Mouse (Mus musculus) heart, embryonic 12.5 days (tissue): ENCODE data around the gene Ddb2. TPM values are rescaled to one million over a fixed set of nuclear protein-coding genes. Genes with fewer than 3 reads are reported as not detected.
A peak's percentile ranks its signal among the peaks of the same experiment; 100 is the strongest.
"Not testable (repeated sequence)": the region's sequence is repeated elsewhere in the genome, so short reads cannot be mapped to it uniquely, and the experiment has no call there.

Source experiments
- ATAC-seq: fragments of 200-750 bp; cut with Nextera tagmentation; 2 replicates; pipeline ENCODE4 v1.8.0; 2017; ENCODE audit warnings: moderate TSS enrichment, moderate library complexity; ENCODE audit not compliant: insufficient number of reproducible peaks, low FRiP score
- H3K27ac ChIP-seq: fragments of 300-500 bp; sonication (generic); 2 replicates; pipeline ENCODE4 v1.5.1; 2016; ENCODE audit warnings: mild to moderate bottlenecking, moderate library complexity; ENCODE audit not compliant: poor library complexity, severe bottlenecking
- H3K27me3 ChIP-seq: fragments of 300-500 bp; sonication (generic); replicated peaks from 2 replicates; pipeline ENCODE4 v1.6.1; 2016; ENCODE audit warnings: mild to moderate bottlenecking, moderate library complexity
- H3K36me3 ChIP-seq: fragments of 300-500 bp; sonication (generic); 2 replicates; pipeline ENCODE4 v1.6.1; 2016; ENCODE audit warnings: mild to moderate bottlenecking, moderate library complexity
- H3K4me1 ChIP-seq: fragments of 300-500 bp; sonication (generic); replicated peaks from 2 replicates; pipeline ENCODE4 v1.6.1; 2016; ENCODE audit warnings: mild to moderate bottlenecking
- H3K4me2 ChIP-seq: fragments of 300-500 bp; sonication (generic); 2 replicates; pipeline ENCODE4 v1.6.1; 2016; ENCODE audit warnings: mild to moderate bottlenecking, moderate library complexity
- H3K4me3 ChIP-seq: fragments of 300-500 bp; sonication (generic); 2 replicates; pipeline ENCODE4 v1.5.1; 2016; ENCODE audit warnings: mild to moderate bottlenecking
- H3K9ac ChIP-seq: fragments of 300-500 bp; sonication (generic); 2 replicates; pipeline ENCODE4 v1.6.1; 2016; ENCODE audit warnings: mild to moderate bottlenecking, moderate library complexity
- H3K9me3 ChIP-seq: fragments of 300-500 bp; sonication (generic); replicated peaks from 2 replicates; pipeline ENCODE4 v1.6.1; 2016; ENCODE audit warnings: mild to moderate bottlenecking, moderate library complexity
- WGBS: fragments of 180-500 bp; shearing (Covaris S2); methylation state at CpG from one replicate; pipeline ENCODE4 v1.1.7; 2016; 5-methylcytosine and 5-hydroxymethylcytosine counted together
- polyA plus RNA-seq: library from polyadenylated mRNA; unstranded; fragments of >200 nt; fragmentation: Nextera tagmentation; extraction: Ambion mirVana; gene quantifications from 2 replicates; pipeline ENCODE4 v1.2.1, GENCODE M21; 2016

Gene Ddb2
- polyA plus RNA-seq, 1 experiment from 2014 or later = 7.5 TPM

DNA sequence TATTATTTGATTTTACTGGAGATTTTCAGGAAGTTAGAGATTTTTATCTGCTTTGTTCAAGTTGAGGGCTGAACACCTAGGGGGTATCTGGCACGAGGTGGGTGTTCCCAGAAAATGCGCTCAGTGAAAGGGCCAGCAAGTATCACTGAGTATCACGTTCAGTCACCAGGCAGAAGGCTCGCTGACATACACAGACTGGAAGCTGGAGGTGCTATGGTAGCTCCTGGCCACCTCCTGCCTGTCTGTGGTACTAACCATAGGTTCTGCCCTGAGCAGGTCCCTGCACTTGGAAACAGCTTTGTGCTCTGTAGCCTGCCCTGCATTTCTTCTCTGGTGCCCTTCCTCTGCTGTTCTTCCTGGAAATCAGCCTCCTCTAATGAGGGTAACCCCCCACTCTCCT, 15.7 kb upstream of the Ddb2 start:
- H3K4me1 ChIP-seq = peaks cover 32% of the 10 kb centered on the region
- no peak for ATAC-seq
- H3K36me3 ChIP-seq = no peaks in the 10 kb centered on the region
- 45% methylated on average over 4 of the region's 4 CpGs for WGBS
- H3K27ac ChIP-seq = peak overlapping the region; percentile 53
- H3K4me3 ChIP-seq = no peak overlapping the region
- H3K4me2 ChIP-seq = no peak overlapping the region
- H3K9ac ChIP-seq = no peak overlapping the region
- H3K9me3 ChIP-seq = no peaks in the 10 kb centered on the region
- H3K27me3 ChIP-seq = peaks cover 26% of the 10 kb centered on the region

DNA sequence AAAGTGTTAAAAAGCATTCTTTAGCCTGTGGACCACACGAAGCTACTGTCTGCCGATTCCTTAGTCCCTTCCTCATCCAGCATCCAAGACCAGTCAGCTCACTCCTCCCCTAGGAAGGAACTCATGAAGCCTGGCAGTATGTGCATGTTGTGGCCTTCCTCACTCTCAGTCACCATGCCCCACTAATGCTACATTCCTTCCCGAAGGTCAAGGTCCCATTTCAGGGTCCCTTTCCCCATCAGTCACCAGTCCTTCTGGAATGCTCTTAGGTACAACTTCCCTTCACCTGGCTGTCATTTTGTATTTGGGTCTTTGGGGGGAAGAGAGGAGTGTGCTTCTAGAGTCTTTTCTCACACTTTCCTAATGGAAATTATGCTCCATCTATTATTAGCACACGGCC, 15.2 kb upstream of the Ddb2 start:
- no peaks in the 10 kb centered on the region for H3K36me3 ChIP-seq
- peak overlapping the region; percentile 54; the same call in 1 of the 2 replicates for H3K27ac ChIP-seq
- H3K4me1 ChIP-seq = peaks cover 28% of the 10 kb centered on the region
- H3K27me3 ChIP-seq = peaks cover 26% of the 10 kb centered on the region
- H3K9me3 ChIP-seq = no peaks in the 10 kb centered on the region
- H3K9ac ChIP-seq = no peak overlapping the region
- no peak for ATAC-seq
- no peak overlapping the region for H3K4me2 ChIP-seq
- 57% methylated on average over 4 of the region's 4 CpGs for WGBS
- H3K4me3 ChIP-seq = no peak overlapping the region

DNA sequence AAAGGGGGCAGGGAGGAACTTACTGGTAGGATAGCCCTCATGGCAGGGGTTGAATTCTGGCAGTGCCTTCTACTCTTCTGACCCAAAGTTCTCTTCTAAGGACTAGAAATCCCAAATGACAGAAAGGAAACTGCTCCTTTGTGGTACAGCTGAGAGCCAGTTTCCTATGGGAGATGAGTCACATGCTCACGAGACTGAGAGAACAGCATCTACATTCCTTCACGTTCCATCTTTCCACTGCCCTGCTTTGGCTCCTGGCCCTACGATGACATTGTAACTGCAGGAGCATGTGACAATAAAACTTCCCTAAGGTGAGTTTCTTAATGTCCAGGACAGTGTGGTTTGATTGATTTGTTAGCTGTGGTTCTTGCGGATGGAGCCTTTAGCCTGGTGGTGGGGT, 11.6 kb upstream of the Ddb2 start:
- no peak overlapping the region for H3K4me2 ChIP-seq
- H3K4me1 ChIP-seq = peaks cover 13% of the 10 kb centered on the region
- whole genome bisulfite sequencing = 73% methylated on average over 4 of the region's 4 CpGs
- H3K27ac ChIP-seq = no peak overlapping the region
- H3K9ac ChIP-seq = no peak overlapping the region
- H3K36me3 ChIP-seq = no peaks in the 10 kb centered on the region
- ATAC-seq = no peak
- H3K27me3 ChIP-seq = 0 out of 2 replicates have a peak, but pooled peaks cover under 1% of the 10 kb centered on the region
- no peaks in the 10 kb centered on the region for H3K9me3 ChIP-seq
- no peak overlapping the region for H3K4me3 ChIP-seq

DNA sequence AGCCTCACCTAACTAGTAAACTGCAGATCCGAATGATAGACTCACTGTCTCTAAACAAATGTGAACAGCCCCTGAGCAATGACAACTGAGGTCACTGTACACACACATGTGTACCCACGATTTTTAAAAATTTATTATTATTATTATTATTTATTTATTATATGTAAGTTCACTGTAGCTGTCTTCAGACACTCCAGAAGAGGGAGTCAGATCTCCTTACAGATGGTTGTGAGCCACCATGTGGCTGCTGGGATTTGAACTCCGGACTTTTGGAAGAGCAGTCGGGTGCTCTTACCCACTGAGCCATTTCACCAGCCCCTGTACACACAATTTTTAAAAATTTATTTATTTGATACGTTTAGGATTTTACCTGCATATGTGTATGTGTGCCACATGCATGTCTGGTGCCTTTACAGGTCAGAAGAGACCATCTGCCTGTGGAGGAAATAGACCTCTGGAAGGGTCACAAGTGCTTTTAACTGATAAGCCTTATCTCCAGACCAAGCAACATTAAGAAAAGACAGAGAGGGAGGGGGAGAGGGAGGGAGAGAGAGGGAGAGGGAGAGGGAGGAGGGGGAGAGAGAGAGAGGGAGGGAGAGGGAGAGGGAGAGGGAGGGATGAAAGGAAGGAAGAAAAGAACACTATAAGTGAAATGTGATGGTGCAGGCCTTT, 7.9 kb upstream of the Ddb2 start:
- Histone ChIP-seq H3K36me3 (no peaks in the 10 kb centered on the region), H3K9me3 (no peaks in the 10 kb centered on the region), H3K4me2 (no peak overlapping the region), H3K9ac (no peak overlapping the region), H3K4me3 (no peak overlapping the region), H3K27ac (no peak overlapping the region), H3K27me3 (no peaks in the 10 kb centered on the region), H3K4me1 (no peaks in the 10 kb centered on the region; the same call in 1 of the 2 replicates)
- WGBS = 54% methylated on average over 5 of the region's 5 CpGs
- peak; percentile 79 for ATAC-seq

DNA sequence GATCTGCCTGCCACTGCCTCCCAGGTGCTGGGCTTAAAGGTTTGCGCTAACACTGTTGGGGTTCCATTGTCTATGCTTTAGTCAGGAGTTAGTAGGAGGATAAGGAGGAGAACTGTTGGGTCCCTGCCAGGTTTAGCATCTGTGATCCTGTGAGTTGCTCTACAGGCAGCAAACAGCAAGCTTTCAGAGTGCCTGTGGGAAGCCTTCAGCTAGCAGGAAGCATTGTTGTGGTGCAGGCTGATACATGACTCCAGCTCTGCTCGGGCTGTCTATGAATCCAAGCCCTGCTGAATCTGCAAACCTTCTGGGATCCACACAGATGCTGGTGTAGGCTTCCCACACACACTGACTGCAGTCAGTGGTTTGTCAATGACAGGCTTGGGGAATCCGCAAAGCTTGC, 6.6 kb upstream of the Ddb2 start:
- H3K36me3 ChIP-seq = no peaks in the 10 kb centered on the region
- H3K4me2 ChIP-seq = no peak overlapping the region
- no peaks in the 10 kb centered on the region for H3K9me3 ChIP-seq
- no peak overlapping the region for H3K27ac ChIP-seq
- WGBS = 59% methylated on average over 3 of the region's 3 CpGs
- H3K4me1 ChIP-seq = no peaks in the 10 kb centered on the region; the same call in 1 of the 2 replicates
- H3K9ac ChIP-seq = no peak overlapping the region
- no peak overlapping the region for H3K4me3 ChIP-seq
- no peak for ATAC-seq
- H3K27me3 ChIP-seq = no peaks in the 10 kb centered on the region

DNA sequence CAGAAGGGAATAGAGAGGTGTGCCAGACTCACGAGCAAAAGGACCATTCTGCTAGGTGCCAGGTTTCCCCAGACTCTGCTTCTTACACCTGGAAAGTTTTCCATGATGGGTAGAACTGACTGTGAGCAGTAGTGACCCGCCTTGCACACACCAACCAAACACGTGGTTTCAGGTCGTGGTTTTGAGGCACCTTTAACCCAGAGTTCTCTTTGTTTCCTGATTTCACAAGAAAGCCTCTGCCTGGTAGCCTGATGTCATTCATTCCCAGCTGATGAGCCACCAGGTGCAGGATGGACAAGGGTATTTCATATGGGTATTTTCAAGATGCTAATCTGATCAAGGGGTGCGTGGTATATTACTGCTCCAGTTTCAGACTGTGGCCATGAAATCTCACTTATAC, 5.8 kb upstream of the Ddb2 start:
- no peak overlapping the region for H3K4me3 ChIP-seq
- H3K27ac ChIP-seq = no peak overlapping the region
- no peaks in the 10 kb centered on the region for H3K27me3 ChIP-seq
- ATAC-seq = no peak
- no peaks in the 10 kb centered on the region; the same call in 1 of the 2 replicates for H3K4me1 ChIP-seq
- no peaks in the 10 kb centered on the region for H3K36me3 ChIP-seq
- H3K4me2 ChIP-seq = no peak overlapping the region
- H3K9me3 ChIP-seq = no peaks in the 10 kb centered on the region
- 65% methylated on average over 5 of the region's 5 CpGs for WGBS
- no peak overlapping the region; the same call in 1 of the 2 replicates for H3K9ac ChIP-seq

DNA sequence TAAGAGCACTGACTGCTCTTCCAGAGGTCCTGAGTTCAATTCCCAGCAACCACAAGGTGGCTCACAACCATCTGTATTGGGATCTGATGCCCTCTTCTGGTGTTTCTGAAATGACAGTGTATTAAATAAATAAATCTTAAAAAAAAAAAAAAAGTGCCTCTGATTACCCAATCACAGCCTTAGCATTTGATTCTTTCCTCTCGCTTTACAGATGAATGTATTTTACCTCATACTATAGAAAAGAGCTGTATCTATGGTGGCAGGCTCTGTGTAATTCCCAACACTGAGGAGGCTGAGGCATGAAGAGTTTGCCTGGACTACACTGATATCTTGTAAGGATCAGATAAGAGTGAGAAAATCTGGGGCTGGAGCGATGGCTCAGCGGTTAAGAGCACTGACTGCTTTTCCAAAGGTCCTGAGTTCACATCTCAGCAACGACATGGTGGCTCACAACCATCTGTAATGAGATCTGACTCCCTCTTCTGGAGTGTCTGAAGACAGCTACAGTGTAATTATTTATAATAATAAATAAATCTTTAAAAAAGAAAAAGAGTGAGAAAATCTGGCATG, 814 bp upstream of the Ddb2 start:
- H3K27me3 ChIP-seq, H3K36me3 ChIP-seq, H3K4me1 ChIP-seq, H3K9ac ChIP-seq, H3K9me3 ChIP-seq: not testable (repeated sequence)
- H3K4me3 ChIP-seq = peak overlapping the region; percentile 67
- H3K27ac ChIP-seq = peak overlapping the region; percentile 92
- ATAC-seq = peak; percentile 45; the same call in 1 of the 2 replicates
- 17% methylated on average over 4 of the region's 4 CpGs for WGBS
- H3K4me2 ChIP-seq = peak overlapping the region; percentile 97

DNA sequence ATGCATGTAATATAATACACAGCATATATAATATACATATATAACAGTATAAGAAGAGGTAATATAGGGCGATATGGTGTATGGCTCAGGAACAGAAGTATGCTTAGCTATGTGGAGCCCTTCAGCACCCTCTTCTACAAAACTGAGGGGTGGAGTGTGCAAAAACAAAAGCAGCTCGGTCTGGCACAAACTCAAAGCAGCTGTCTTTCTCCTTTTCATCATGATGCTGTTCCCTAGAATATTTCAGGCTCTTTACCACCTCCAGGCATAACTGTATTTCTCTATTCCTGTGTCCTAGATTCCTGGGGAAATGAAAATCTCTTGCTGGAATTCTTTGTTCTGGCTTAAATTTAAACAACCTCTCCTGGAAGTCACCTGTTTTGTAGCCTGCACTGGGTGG, 7.0 kb downstream of the Ddb2 start:
- no peak overlapping the region for H3K4me3 ChIP-seq
- ATAC-seq = no peak
- H3K27ac ChIP-seq = no peak overlapping the region
- H3K27me3 ChIP-seq = no peaks in the 10 kb centered on the region
- H3K9me3 ChIP-seq = no peaks in the 10 kb centered on the region
- H3K9ac ChIP-seq = no peak overlapping the region
- no peak overlapping the region for H3K4me2 ChIP-seq
- whole genome bisulfite sequencing = 77% methylated on average over 2 of the region's 2 CpGs
- peaks cover 8% of the 10 kb centered on the region; the same call in 1 of the 2 replicates for H3K36me3 ChIP-seq
- no peaks in the 10 kb centered on the region for H3K4me1 ChIP-seq

DNA sequence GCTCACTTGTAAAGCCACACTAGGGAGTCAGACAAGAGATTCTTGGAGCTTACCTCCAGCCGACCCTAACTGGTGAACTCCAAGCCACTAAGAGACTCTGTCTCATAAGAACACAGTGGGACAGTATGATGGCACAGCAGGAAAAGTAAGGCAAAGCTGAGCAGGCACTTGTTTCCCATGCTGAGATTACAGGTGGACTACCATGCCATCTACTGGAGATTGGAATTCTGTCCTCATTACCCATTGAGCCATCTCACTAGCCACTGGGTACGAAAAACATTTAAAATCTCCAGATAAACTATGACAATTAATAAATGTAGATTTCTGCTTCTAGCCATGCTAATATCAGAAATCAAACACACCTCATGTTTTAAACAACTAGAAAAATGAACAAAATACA, 13.2 kb downstream of the Ddb2 start:
- H3K4me2 ChIP-seq = no peak overlapping the region
- ATAC-seq = no peak
- H3K4me3 ChIP-seq = no peak overlapping the region
- 66% methylated on average over 2 of the region's 2 CpGs for WGBS
- no peaks in the 10 kb centered on the region for H3K4me1 ChIP-seq
- H3K36me3 ChIP-seq = no peaks in the 10 kb centered on the region
- H3K27ac ChIP-seq = no peak overlapping the region
- H3K9me3 ChIP-seq = no peaks in the 10 kb centered on the region
- no peak overlapping the region for H3K9ac ChIP-seq
- no peaks in the 10 kb centered on the region for H3K27me3 ChIP-seq

DNA sequence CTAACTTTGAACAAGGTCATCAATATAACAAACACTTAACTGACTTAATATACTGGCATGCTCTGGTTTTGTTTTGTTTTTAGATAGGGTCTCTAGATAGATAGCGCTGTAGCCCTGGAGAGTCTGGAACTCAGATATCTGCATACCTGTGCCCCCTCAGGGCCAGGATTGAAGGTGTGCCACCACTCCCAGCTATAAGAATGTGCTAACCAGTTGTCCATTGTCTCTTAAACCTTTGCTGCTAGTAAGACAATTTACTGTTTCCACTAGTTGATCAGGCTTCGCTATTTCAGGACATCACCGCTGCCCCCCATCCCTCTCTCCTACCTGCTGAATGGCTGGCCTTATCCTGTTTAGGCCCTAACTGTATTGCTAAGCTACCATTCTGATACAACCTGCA, 16.3 kb downstream of the Ddb2 start:
- no peak overlapping the region for H3K9ac ChIP-seq
- no peak overlapping the region for H3K27ac ChIP-seq
- H3K36me3 ChIP-seq = peaks cover 5% of the 10 kb centered on the region; the same call in 1 of the 2 replicates
- no peaks in the 10 kb centered on the region for H3K4me1 ChIP-seq
- no peaks in the 10 kb centered on the region for H3K9me3 ChIP-seq
- H3K4me2 ChIP-seq = no peak overlapping the region
- no peaks in the 10 kb centered on the region for H3K27me3 ChIP-seq
- 92% methylated on average over 3 of the region's 3 CpGs for WGBS
- no peak for ATAC-seq
- no peak overlapping the region for H3K4me3 ChIP-seq

DNA sequence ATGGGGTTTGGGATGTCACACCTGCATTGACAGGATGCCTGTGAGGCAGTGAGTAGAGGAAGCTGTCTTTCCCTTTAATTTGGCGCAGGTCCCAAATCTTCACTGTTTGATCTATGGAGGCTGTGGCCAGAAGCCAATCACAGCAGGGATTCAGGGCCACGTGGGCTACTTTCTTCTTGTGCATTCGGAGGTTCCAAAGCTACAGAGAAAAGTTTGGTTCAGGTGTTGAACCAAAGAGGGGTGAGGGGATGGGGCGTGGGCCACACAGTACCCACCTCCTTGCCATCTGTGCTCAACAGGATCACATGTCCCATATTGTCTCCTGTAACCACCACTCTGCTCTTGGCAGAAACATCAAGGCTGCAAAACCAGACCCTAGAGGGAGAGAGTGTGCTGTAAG, 19.8 kb downstream of the Ddb2 start:
- Histone ChIP-seq H3K4me3 (no peak overlapping the region), H3K27ac (no peak overlapping the region), H3K36me3 (peaks cover 29% of the 10 kb centered on the region), H3K27me3 (no peaks in the 10 kb centered on the region), H3K9ac (no peak overlapping the region), H3K4me1 (no peaks in the 10 kb centered on the region), H3K4me2 (no peak overlapping the region), H3K9me3 (no peaks in the 10 kb centered on the region)
- 64% methylated on average over 4 of the region's 4 CpGs for WGBS
- ATAC-seq = no peak

DNA sequence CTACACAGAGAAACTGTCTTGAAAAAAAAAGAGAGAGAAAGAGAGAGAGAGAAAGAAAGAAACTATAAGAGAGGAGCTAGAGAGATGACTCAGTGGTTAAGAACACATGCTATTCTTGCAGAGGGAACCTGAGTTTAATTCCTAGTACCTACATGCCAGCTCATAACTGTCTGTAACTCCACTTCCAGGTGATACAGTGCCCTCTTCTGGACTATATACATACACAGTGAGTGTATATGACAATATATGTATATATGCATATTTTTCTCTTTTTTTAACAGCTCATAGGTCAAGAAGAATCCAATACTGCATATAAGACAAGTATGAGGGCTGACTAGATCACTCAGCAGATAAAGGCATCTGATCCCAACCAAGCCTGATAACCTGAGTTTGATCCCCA, 23.5 kb downstream of the Ddb2 start:
- Histone ChIP-seq H3K27ac (no peak overlapping the region), H3K4me3 (no peak overlapping the region), H3K4me2 (no peak overlapping the region), H3K27me3 (no peaks in the 10 kb centered on the region), H3K9me3 (no peaks in the 10 kb centered on the region), H3K9ac (no peak overlapping the region), H3K4me1 (no peaks in the 10 kb centered on the region), H3K36me3 (peaks cover 62% of the 10 kb centered on the region)
- ATAC-seq = no peak
